ENCODE assay signal across 11 mouse cellular contexts in genomic region chr19:58043120-58043519, GRCm38 (mm10).
"Had no signal": no experiment of that assay in that cellular context is flagged by ENCODE, and none has a peak within 500 bp of the region (broad histone marks: within the 10 kb centered on the region; RNA-seq: fewer than 3 reads in every experiment).

No protein-coding gene starts in this region.

- H3K9ac ChIP-seq: hindbrain, embryonic 14.5 days; limb, embryonic 12.5 days; liver, embryonic 13.5 days; lung, embryonic 15.5 days; midbrain, embryonic 15.5 days; neural tube, embryonic 12.5 days had no signal

- H3K4me3 ChIP-seq: limb, embryonic 12.5 days; liver, embryonic 13.5 days; lung, embryonic 15.5 days; midbrain, embryonic 15.5 days; neural tube, embryonic 12.5 days had no signal

- H3K4me2 ChIP-seq: hindbrain, embryonic 14.5 days; limb, embryonic 12.5 days; liver, embryonic 13.5 days; lung, embryonic 15.5 days; midbrain, embryonic 15.5 days; neural tube, embryonic 12.5 days had no signal

- ATAC-seq: intestine, embryonic 16.5 days; midbrain, embryonic 15.5 days had no signal

- H3K27ac ChIP-seq: hindbrain, embryonic 14.5 days; limb, embryonic 12.5 days; midbrain, embryonic 15.5 days; neural tube, embryonic 12.5 days had no signal

- H3K9me3 ChIP-seq: limb, embryonic 12.5 days; liver, embryonic 13.5 days; lung, embryonic 15.5 days; midbrain, embryonic 15.5 days; neural tube, embryonic 12.5 days had no signal

- DNase-seq: layer of hippocampus, adult 9-11 months; liver, embryonic 13.5 days; right cerebral cortex, postnatal 4 days; spleen, adult 18-20 months; thymus, postnatal 36 days had no signal

- H3K36me3 ChIP-seq: liver, embryonic 13.5 days; lung, embryonic 15.5 days; midbrain, embryonic 15.5 days; neural tube, embryonic 12.5 days had no signal

- H3K27me3 ChIP-seq: limb, embryonic 12.5 days; liver, embryonic 13.5 days; lung, embryonic 15.5 days; midbrain, embryonic 15.5 days had no signal

- H3K4me1 ChIP-seq: liver, embryonic 13.5 days; neural tube, embryonic 12.5 days had no signal
